Mouse (Mus musculus) embryonic fibroblast, embryonic 13.5 days (primary cell): ENCODE measurements at regions not wholly inside any gene's neighbourhood (a gene's known extent, or its start where the extent isn't known, plus 50 kb on each side); places are given as distances from the start of the nearest gene placed in this dataset.

Source experiments
- CTCF ChIP-seq: IDR thresholded peaks from 2 replicates; pipeline ENCODE4 v1.5.1; 2011; ENCODE audit warnings: mild to moderate bottlenecking, control low read depth, low read length, moderate library complexity, borderline replicate concordance; ENCODE audit not compliant: insufficient read depth
- POLR2A ChIP-seq: IDR thresholded peaks from 2 replicates; pipeline ENCODE4 v1.6.1; 2011; ENCODE audit warnings: low read depth, mild to moderate bottlenecking, control low read depth, low read length, moderate library complexity

- TF ChIP-seq POLR2A (no peak), CTCF (no peak)
Measured at GRCm38 (mm10) chr12:112327411-112327810, 161.8 kb upstream of the A530016L24Rik start.
